Mouse (Mus musculus) frontal cortex, postnatal 14 days (tissue): Measurements from ENCODE around the gene Trak2.
"Not testable (repeated sequence)": the region's sequence is repeated elsewhere in the genome, so short reads cannot be mapped to it uniquely, and the experiment has no call there.

Experiments
- DNase-seq, 2 experiments: peaks; one replicate each; pipeline ENCODE4 v3.0.0; 2022; ENCODE audit warnings: low spot score in 2 of 2

Gene Trak2

GRCm38 (mm10) chr1:58889826-58890546, 83.2 kb downstream of the Trak2 start:
- DNase-seq, result no peak

- no peak for DNase-seq
Observed at GRCm38 (mm10) chr1:58885646-58886045, 87.6 kb downstream of the Trak2 start.

GRCm38 (mm10) chr1:58883279-58883678, 90.0 kb downstream of the Trak2 start:
- DNase-seq, result not testable (repeated sequence)

GRCm38 (mm10) chr1:58879291-58879690, 93.9 kb downstream of the Trak2 start:
- DNase-seq, result not testable (repeated sequence)

DNA sequence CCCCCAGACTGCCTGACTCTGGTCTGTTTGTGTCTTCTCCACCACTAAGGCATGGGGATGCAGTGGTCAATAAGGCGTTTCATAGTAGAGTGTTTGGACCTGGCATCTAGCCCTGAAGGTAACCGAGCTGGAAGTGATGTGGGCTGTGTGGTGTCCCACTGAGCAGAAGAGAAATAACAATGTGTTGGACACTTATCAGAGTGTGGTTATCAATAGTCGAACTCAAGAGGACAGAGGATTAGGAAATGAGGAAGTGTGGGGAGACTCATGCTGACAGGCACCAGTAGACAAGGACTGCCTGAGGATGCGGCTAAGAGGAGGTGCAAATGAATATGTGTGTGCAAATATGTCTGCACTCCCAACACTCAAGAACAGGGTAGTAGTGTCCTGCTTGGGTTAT, 96.7 kb downstream of the Trak2 start:
- not testable (repeated sequence) for DNase-seq

- not testable (repeated sequence) for DNase-seq
Observed at GRCm38 (mm10) chr1:58860586-58860985, 112.6 kb downstream of the Trak2 start.

DNA sequence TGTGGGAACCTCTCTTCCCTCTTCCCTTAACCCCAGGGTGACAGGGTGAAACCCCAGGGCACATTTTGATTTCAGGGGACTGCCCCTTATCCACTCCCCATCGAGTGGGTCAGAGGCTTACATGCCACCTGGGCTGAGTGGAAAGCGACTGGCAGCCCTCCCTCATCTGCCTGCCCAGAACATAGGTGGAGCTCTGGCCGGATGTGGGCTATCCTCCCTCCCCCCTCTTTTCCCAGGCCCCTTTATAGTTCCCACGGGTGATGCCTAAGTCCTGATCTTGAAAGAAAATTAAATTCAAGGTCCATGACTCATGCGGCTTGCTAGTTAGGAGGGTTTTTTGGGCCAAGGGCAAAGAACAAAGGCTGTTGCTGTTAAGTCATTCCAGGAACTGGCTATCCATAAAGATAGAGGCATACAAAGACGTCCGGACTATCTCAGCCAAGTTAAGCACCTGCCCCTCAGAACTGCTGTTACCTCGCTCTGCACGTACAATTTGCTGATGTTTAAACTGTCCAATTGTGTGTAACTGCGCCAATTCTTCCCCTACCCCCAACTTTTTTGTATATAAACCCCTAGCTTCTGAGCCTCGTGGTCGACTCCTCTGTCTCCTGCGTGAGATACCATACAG, 113.4 kb downstream of the Trak2 start:
- not testable (repeated sequence) for DNase-seq

- not testable (repeated sequence) for DNase-seq
Observed at GRCm38 (mm10) chr1:58859131-58859530, 114.1 kb downstream of the Trak2 start.

- DNase-seq, result not testable (repeated sequence)
Observed at GRCm38 (mm10) chr1:58856811-58857210, 116.4 kb downstream of the Trak2 start.
